Mouse (Mus musculus) 416B (cell line): ENCODE measurements at regions not wholly inside any gene's neighbourhood (a gene's known extent, or its start where the extent isn't known, plus 50 kb on each side); places are given as distances from the start of the nearest gene placed in this dataset.

ENCODE experiments used
- DNase-seq: peaks from one replicate; pipeline ENCODE4 v3.0.0; 2011; ENCODE audit warnings: low read depth

DNA sequence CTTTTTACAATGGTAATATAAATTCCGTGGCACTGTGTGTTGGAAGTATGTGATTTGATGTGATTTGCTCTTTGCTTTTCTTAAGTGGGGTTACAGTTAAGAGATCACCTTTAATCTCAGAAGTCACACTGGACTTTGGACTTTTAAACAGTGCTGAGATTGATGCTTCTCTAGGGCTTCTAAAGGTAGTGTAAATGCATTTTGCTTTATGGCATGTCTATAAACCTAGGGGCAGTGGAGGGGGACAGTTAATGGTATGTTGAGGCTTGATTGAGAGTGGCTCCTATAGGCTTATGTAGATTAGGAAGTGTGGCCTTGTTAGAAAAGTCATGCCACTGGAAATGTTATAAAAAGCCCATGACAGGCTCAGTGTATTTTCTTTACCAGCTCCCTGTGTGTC lies 735.3 kb downstream of the Nap1l3 start:
- DNase-seq, result no peak

GRCm38 (mm10) chrX:121654582-121654981 lies 742.6 kb downstream of the Nap1l3 start:
- peak; percentile 96 for DNase-seq

GRCm38 (mm10) chrX:121645548-121645947 lies 751.7 kb downstream of the Nap1l3 start:
- DNase-seq, result no peak

DNA sequence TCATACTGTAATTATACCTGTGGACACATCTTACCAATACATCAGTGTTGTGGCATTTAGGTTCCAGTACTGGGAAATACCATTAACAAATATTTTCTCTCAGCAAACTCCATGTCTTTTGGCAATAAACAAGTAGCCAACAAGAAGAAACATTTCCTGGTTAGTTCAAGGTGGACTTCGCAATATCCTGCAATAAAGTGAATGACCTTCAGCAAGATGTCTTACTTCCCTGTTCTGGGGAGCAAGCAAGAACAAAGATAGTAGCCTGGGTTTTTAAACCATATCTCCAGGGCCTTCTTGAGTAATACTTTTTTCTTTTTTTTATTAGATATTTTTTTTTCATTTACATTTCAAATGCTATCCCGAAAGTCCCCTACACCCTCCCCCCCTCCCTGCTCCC lies 760.0 kb downstream of the Nap1l3 start:
- peak; percentile 76 for DNase-seq

GRCm38 (mm10) chrX:121612061-121612460 lies 785.1 kb downstream of the Nap1l3 start:
- DNase-seq, result peak; percentile 81

DNA sequence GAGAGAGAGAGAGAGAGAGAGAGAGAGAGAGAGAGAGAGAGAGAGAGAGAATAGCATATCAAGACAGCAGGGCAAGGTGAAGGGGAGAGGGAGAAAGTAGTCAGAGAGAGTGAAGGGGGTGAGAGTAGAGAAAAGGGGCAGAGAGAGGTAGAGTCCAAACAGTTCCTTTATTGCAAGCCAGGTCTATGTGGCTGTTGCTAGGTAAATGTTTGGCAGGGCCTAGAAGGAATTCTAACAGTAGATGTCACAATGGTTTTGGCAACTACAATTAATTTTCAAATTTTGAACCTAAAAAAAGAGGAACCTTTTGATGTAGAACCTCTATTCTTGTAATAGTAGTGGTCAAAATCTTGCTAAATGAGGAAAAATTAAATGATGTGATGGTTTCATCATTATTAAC lies 804.3 kb downstream of the Nap1l3 start:
- peak; percentile 29 for DNase-seq
